Mouse (Mus musculus) neural tube, embryonic 15.5 days (tissue): ENCODE data around the gene Lmtk3. TPM values are rescaled to one million over a fixed set of nuclear protein-coding genes. Genes with fewer than 3 reads are reported as not detected.

Source experiments
- ATAC-seq: fragments of 200-750 bp; cut with Nextera tagmentation; 2 replicates; pipeline ENCODE4 v1.8.0; 2017; ENCODE audit warnings: mild to moderate bottlenecking, moderate TSS enrichment, moderate library complexity; ENCODE audit not compliant: low FRiP score
- H3K27ac ChIP-seq: fragments of 300-500 bp; sonication (generic); replicated peaks from 2 replicates; pipeline ENCODE4 v1.5.1; 2015; ENCODE audit warnings: mild to moderate bottlenecking, inconsistent platforms
- H3K27me3 ChIP-seq: fragments of 300-500 bp; sonication (generic); replicated peaks from 2 replicates; pipeline ENCODE4 v1.6.1; 2015; ENCODE audit warnings: inconsistent platforms
- H3K36me3 ChIP-seq: fragments of 300-500 bp; sonication (generic); 2 replicates; pipeline ENCODE4 v1.6.1; 2015; ENCODE audit warnings: inconsistent platforms
- H3K4me1 ChIP-seq: fragments of 300-500 bp; sonication (generic); 2 replicates; pipeline ENCODE4 v1.6.1; 2015; ENCODE audit warnings: inconsistent platforms
- H3K4me2 ChIP-seq: fragments of 300-500 bp; sonication (generic); 2 replicates; pipeline ENCODE4 v1.6.1; 2015; ENCODE audit warnings: inconsistent platforms, mild to moderate bottlenecking, moderate library complexity
- H3K4me3 ChIP-seq: fragments of 300-500 bp; sonication (generic); replicated peaks from 2 replicates; pipeline ENCODE4 v1.5.1; 2015; ENCODE audit warnings: mild to moderate bottlenecking, inconsistent platforms
- H3K9ac ChIP-seq: fragments of 300-500 bp; sonication (generic); replicated peaks from 2 replicates; pipeline ENCODE4 v1.6.1; 2015; ENCODE audit warnings: mild to moderate bottlenecking, inconsistent platforms
- H3K9me3 ChIP-seq: fragments of 300-500 bp; sonication (generic); replicated peaks from 2 replicates; pipeline ENCODE4 v1.6.1; 2016; ENCODE audit warnings: inconsistent platforms
- WGBS: fragments of 180-500 bp; shearing (Covaris S2); methylation state at CpG from one replicate; pipeline ENCODE4 v1.1.7; 2015; ENCODE audit warnings: mixed read lengths; 5-methylcytosine and 5-hydroxymethylcytosine counted together
- polyA plus RNA-seq: library from polyadenylated mRNA; unstranded; fragments of >200 nt; fragmentation: Nextera tagmentation; extraction: Ambion mirVana; gene quantifications from 2 replicates; pipeline ENCODE4 v1.2.1, GENCODE M21; 2015

The Lmtk3 gene
- polyA plus RNA-seq, 1 experiment from 2014 or later, result 26.0 TPM

DNA sequence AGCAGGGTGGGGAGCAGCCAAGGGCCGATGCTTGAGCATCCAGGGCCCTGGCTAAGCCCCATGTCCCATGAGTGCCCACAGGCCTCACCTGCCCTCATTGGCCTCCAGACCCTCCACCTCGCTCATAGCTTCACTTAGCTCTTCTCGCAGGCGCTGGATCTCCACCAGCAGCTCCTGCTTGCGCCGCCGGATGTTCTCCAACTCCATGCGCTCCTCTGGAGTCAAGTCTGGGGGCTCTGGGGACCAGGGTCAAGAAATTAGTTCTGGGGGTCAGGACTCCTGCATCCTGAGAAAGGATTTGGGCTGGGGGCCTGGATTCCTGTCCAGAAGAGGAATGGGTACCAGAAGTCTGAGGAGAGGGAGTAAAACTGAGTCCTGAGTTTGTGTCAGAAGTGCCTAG lies 29.4 kb downstream of the Lmtk3 start:
- H3K27me3 ChIP-seq, result no peaks in the 10 kb centered on the region
- H3K9me3 ChIP-seq, result no peaks in the 10 kb centered on the region
- H3K4me2 ChIP-seq, result peak overlapping the region; percentile 80
- H3K4me3 ChIP-seq, result peak overlapping the region; percentile 93
- H3K36me3 ChIP-seq, result peaks cover 47% of the 10 kb centered on the region
- peak overlapping the region; percentile 100 for H3K9ac ChIP-seq
- no peak for ATAC-seq
- WGBS, result 88% methylated on average over 8 of the region's 8 CpGs
- peak overlapping the region; percentile 100; the same call in 1 of the 2 replicates for H3K27ac ChIP-seq
- peaks cover 45% of the 10 kb centered on the region for H3K4me1 ChIP-seq

DNA sequence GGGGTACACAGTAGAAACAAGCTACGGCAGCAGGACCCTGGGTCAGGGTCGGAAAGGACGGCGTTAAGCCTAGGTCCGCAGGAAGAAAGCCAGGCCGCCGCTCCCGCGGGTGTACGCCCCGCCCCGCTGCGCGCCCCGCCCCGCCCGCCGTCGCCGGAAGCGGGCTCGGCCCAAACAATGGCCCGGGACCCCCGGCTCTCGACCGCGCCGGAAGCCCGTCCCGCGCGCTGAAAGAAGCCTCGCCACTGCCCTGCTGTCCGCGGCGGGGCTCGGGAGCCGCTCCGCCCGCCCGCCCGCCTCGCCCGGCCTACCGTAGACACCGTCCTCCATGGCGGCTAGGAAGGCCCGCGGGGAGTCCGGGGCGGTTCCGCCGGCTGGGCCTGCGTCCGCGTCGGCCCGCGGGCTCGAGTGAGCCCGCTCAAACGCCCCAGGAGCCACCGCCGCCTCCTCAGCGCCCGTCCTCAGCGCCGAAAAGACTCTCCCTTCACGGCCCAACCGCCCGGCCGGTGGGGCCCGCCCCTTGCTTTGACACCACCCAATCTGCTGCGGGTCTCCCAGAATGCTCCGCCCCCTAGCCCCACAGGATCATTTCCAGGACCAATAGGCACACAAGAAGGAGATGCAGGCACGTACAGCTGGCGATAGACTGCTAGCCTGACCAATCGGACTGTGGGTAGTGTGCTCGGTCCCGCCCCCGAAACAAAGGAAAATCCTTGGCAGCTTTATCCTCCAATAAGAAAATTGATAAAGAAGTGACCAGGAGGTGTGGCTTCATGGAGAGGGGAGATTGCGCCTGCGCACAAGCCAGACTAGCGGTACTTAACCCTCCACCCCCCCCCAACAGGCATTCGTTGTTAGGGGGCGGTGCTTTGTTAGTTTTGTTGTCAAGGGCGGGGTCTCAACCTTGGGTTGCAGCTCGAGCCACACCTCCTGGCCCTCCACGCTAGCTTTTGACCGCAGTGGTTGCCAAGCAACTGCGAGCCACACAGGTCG lies 30.5 kb downstream of the Lmtk3 start, which contains the start of gene Cyth2:
Gene Cyth2 (minus strand): TSS at position 795 of the 993 bp plus-strand sequence.
- Histone ChIP-seq H3K9ac (peak within 1 kb of the TSS; percentile 100), H3K27ac (peak within 1 kb of the TSS; percentile 100), H3K4me1 (peaks cover 39% of the 10 kb centered on the region), H3K4me2 (peak within 1 kb of the TSS; percentile 80), H3K27me3 (no peaks in the 10 kb centered on the region), H3K9me3 (no peaks in the 10 kb centered on the region), H3K36me3 (peaks cover 35% of the 10 kb centered on the region), H3K4me3 (peak within 1 kb of the TSS; percentile 93)
- ATAC-seq, result peak; percentile 99
- under 1% methylated on average over 65 of the region's 92 CpGs for WGBS

DNA sequence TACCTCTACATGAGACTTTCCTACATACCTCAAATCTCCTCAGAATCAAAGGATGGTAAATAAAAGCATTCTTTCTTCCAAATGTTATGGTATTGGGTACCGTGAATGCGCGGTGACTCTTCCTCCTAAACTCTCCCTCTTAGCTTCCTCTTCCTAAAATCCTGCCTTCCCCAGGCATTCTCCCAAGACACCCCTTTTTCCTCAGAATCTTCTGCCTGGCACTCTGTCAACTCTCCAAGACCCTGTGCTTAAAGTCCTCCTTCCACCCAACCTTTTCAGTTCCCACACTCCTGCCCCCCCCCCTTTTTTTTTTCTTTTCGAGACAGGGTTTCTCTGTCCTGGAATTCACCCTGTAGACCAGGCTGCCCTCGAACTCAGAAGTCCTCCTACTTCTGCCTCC lies 31.3 kb downstream of the Lmtk3 start:
- Histone ChIP-seq H3K9me3 (no peaks in the 10 kb centered on the region), H3K27me3 (no peaks in the 10 kb centered on the region), H3K4me3 (peak overlapping the region; percentile 39), H3K36me3 (peaks cover 27% of the 10 kb centered on the region), H3K4me2 (peak overlapping the region; percentile 61), H3K27ac (peak overlapping the region; percentile 100), H3K9ac (peak overlapping the region; percentile 34; the same call in 1 of the 2 replicates), H3K4me1 (peaks cover 35% of the 10 kb centered on the region)
- ATAC-seq, result peak; percentile 1; the same call in 1 of the 2 replicates
- 2% methylated on average over 5 of the region's 5 CpGs for WGBS

DNA sequence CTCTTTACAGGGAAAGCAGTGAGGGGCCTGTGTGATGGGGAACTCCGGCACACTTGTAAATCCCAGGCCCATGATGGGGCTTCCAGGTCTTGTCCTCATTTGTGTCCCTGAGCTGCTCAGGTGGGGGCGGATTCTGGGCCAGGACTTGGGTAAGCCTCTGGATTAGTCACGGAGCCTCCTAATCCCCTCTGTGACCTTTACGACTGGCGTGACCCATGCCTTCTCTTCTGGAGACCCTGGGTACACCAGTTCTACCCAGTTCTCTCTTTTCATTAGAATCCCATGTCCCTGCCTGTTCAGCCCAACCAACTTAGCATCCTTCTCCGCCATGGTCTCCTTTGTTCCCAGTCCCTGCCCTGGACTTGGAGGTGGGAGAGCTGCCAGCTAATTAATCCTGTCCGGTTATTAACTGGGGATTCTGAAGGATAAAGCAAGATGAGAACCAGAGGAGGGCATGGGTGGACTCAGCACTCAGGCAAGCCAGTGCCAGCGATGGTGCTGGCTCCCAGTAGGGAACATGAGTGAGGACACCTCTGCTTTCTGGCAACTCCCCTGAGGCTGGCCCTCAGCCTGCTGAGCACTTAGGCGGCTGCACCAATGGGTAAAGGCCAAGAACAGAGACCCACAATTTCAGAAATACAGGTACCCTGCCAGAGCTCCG lies 31.9 kb downstream of the Lmtk3 start:
- no peak for ATAC-seq
- H3K27me3 ChIP-seq, result no peaks in the 10 kb centered on the region
- peaks cover 35% of the 10 kb centered on the region for H3K4me1 ChIP-seq
- peak overlapping the region; percentile 39; the same call in 1 of the 2 replicates for H3K4me3 ChIP-seq
- peak overlapping the region; percentile 34; the same call in 1 of the 2 replicates for H3K9ac ChIP-seq
- 48% methylated on average over 10 of the region's 10 CpGs for WGBS
- H3K4me2 ChIP-seq, result peak overlapping the region; percentile 61
- H3K27ac ChIP-seq, result peak overlapping the region; percentile 100
- H3K9me3 ChIP-seq, result no peaks in the 10 kb centered on the region
- peaks cover 21% of the 10 kb centered on the region for H3K36me3 ChIP-seq

DNA sequence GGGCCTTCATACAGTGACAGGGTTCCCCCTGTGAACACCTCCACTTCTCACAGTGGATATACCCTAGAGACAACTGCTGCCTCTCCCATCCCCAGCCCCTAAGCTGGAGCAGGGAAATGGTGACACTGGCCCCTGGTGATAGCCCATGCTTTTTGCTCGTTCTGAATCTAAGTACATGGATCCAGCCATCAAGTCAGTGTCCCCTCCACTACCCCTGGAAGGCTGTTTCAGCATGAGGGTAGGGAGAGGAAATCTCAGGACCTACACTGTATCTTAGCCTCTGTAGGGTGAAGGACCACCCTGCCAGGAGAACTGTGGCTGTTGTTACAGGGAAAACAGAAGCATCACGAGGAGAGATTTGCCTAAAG lies 32.4 kb downstream of the Lmtk3 start:
- no peak overlapping the region for H3K4me3 ChIP-seq
- 74% methylated on average over 2 of the region's 2 CpGs for WGBS
- H3K9me3 ChIP-seq, result no peaks in the 10 kb centered on the region
- H3K9ac ChIP-seq, result no peak overlapping the region
- no peak overlapping the region; the same call in 1 of the 2 replicates for H3K27ac ChIP-seq
- no peak for ATAC-seq
- peaks cover 16% of the 10 kb centered on the region for H3K36me3 ChIP-seq
- H3K4me1 ChIP-seq, result peaks cover 35% of the 10 kb centered on the region
- no peak overlapping the region for H3K4me2 ChIP-seq
- H3K27me3 ChIP-seq, result no peaks in the 10 kb centered on the region

DNA sequence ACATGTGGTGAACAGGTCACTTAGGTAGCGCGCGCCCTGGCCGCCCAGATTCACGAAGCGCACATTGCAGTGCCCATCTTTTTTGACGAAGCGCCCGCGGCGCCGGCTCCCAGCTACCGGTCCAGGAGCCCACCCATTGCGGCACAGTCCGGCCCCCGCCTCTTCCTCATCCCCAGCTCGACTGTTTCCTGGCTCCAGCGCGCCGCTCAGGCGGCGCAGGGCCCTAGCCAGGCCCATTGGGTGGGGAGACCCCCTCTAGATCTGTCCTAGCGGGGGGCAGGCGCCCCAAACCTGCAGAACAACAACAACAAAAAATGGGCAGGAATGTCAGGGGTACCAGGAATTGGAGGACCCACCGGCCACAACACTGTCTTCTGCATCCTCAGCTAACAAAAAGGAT lies 36.3 kb downstream of the Lmtk3 start:
- no peaks in the 10 kb centered on the region for H3K27me3 ChIP-seq
- H3K27ac ChIP-seq, result no peak overlapping the region
- H3K4me1 ChIP-seq, result peaks cover 12% of the 10 kb centered on the region
- ATAC-seq, result no peak
- no peak overlapping the region for H3K4me3 ChIP-seq
- peak overlapping the region; percentile 36 for H3K4me2 ChIP-seq
- peaks cover 15% of the 10 kb centered on the region for H3K36me3 ChIP-seq
- 15% methylated on average over 25 of the region's 25 CpGs for WGBS
- H3K9ac ChIP-seq, result no peak overlapping the region
- no peaks in the 10 kb centered on the region for H3K9me3 ChIP-seq

DNA sequence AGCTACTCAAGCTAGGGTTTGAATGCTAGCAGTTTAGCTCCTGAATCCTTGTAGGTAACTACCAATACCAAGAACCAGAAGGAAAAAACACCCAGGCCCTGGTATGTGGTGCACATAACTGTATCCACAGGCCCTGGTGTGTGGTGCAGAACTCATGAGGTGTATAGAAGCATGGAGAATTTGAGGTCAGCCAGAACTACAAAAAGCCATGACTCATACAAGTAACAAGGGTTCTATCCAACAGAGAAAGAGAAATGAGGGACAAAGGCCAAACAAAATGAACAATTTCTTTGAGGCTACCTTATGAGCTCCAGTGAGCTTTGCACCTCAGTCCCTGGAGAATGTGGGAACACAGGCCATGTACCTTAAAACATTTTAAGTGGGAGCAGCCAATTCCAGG lies 37.4 kb downstream of the Lmtk3 start:
- peaks cover 2% of the 10 kb centered on the region for H3K4me1 ChIP-seq
- H3K4me2 ChIP-seq, result no peak overlapping the region
- no peak overlapping the region for H3K27ac ChIP-seq
- no peak for ATAC-seq
- no peaks in the 10 kb centered on the region for H3K27me3 ChIP-seq
- no peak overlapping the region for H3K4me3 ChIP-seq
- H3K9ac ChIP-seq, result no peak overlapping the region
- H3K9me3 ChIP-seq, result no peaks in the 10 kb centered on the region
- H3K36me3 ChIP-seq, result peaks cover 26% of the 10 kb centered on the region

DNA sequence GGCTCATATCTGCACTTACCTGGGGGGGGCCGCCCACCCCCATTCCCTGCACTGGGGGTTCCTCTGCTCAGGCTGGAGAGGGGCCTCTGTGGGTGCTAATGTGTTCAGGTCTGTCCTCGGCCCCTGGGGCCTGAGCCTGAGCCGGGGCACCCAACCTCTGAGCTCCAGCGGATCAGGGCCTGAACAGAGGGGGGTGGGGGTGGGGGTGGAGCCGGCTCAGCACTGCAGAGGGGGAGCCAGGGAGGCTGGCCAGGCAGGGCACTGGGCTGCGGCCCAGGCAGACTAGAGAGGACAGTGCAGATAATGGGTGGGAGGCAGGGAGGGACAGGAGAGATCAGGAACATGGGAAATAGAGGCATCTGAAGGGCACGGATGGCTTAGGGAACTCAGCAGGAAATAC lies 41.1 kb downstream of the Lmtk3 start, which contains the start of gene Kcnj14:
Gene Kcnj14 (minus strand): TSS at position 185 of the 400 bp plus-strand sequence.
- WGBS, result 78% methylated on average over 7 of the region's 7 CpGs
- Histone ChIP-seq H3K36me3 (peaks cover 60% of the 10 kb centered on the region), H3K27ac (no peak within 1 kb of the TSS), H3K9ac (no peak within 1 kb of the TSS), H3K4me2 (no peak within 1 kb of the TSS), H3K4me1 (peaks cover 7% of the 10 kb centered on the region), H3K27me3 (no peaks in the 10 kb centered on the region), H3K9me3 (no peaks in the 10 kb centered on the region), H3K4me3 (no peak within 1 kb of the TSS)
- ATAC-seq, result no peak

DNA sequence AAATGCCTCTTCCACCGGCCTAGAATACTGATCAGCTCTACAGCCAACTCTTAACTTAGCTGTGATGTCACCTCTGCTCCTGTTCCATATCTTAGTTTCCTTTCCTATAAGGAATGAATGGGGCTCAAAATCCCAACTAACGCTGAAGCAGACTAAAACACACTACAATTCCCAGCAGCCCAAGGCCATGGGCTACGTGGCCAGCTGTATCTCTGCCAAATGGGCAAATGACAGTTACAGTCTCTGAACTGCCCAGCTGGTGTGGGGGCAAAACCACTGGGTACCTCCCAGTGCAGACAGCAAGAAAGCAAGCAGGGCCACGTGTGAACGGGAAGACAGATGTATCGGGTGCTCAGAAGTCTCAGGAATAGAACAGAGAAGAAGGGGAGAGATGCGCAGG lies 43.1 kb downstream of the Lmtk3 start:
- H3K4me3 ChIP-seq, result no peak overlapping the region
- H3K27ac ChIP-seq, result no peak overlapping the region
- ATAC-seq, result no peak
- WGBS, result 93% methylated on average over 7 of the region's 7 CpGs
- H3K4me1 ChIP-seq, result peaks cover 23% of the 10 kb centered on the region
- H3K36me3 ChIP-seq, result peaks cover 60% of the 10 kb centered on the region
- H3K9ac ChIP-seq, result no peak overlapping the region
- H3K9me3 ChIP-seq, result no peaks in the 10 kb centered on the region
- no peak overlapping the region for H3K4me2 ChIP-seq
- peaks cover under 1% of the 10 kb centered on the region; the same call in 1 of the 2 replicates for H3K27me3 ChIP-seq

DNA sequence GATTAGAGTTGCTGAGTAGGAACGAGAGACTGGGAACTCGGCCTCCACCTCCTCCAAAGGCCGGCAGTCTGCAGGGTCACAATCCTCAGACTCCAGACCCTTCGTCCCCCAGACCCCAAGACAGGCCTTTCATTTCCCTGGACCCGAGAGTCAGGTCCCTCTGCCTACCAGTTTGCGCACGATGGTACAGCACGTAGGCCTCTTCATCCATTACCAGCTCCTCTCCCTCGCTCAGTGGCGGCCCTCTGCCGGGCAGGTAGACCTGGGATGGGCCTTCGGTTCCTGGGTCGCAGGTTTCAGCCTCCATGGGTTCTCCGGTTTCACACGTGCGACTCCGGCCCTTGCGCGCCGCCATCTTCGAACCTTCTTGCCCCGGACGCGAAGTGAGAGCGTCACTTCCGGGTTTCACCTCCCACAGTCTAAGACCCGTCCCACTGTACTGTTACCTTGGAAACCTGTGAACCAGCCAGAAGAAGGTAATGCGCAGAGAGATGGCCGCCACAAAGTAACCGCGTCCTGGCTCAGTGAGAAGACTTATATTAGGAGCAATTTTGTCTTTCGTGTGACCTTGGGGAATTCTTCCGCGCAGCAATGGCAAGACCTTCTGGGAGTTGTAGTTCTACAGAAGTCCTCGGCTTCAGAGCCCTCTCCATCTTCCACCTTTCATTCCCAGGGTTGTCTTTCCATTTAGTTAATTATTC lies 47.0 kb downstream of the Lmtk3 start, which contains the start of gene Grwd1:
Gene Grwd1 (minus strand): TSS at position 518 of the 701 bp plus-strand sequence.
- Histone ChIP-seq H3K4me3 (peak within 1 kb of the TSS; percentile 81), H3K9me3 (no peaks in the 10 kb centered on the region), H3K27ac (peak within 1 kb of the TSS; percentile 94), H3K4me2 (peak within 1 kb of the TSS; percentile 88), H3K27me3 (peaks cover 40% of the 10 kb centered on the region), H3K36me3 (peaks cover 37% of the 10 kb centered on the region), H3K4me1 (peaks cover 48% of the 10 kb centered on the region), H3K9ac (peak within 1 kb of the TSS; percentile 59)
- peak; percentile 90 for ATAC-seq
- WGBS, result under 1% methylated on average over 35 of the region's 35 CpGs

DNA sequence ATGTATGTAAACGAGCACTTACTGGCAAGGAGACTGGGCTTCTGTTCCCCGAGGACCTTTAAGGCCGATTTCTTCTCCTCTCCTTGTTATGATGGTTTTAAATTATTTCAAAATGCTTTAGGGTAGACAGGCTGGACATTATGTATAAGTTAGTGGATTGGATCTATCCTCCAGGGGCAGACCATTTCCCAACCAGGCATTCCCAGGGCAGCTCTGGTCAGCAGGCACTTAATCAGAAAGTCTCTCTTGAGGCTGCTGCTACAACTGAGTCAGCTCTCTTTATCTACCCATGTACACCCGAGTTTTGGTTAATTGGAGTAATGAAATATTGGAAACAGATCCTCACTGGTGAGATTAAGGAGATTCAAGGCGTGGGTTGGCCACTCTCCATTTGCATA lies 47.6 kb downstream of the Lmtk3 start:
- peak; percentile 28 for ATAC-seq
- Histone ChIP-seq H3K4me2 (peak overlapping the region; percentile 88), H3K27ac (peak overlapping the region; percentile 94), H3K36me3 (peaks cover 31% of the 10 kb centered on the region), H3K9ac (peak overlapping the region; percentile 59), H3K4me3 (peak overlapping the region; percentile 81), H3K4me1 (peaks cover 48% of the 10 kb centered on the region), H3K9me3 (no peaks in the 10 kb centered on the region), H3K27me3 (peaks cover 45% of the 10 kb centered on the region)
- WGBS, result 12% methylated on average over 5 of the region's 5 CpGs
